Mouse (Mus musculus): ENCODE data around the gene Ttc22.

- TF ChIP-seq CTCF (IDR thresholded peaks at IDR 0.05) = no peak
- TF ChIP-seq POLR2A (IDR thresholded peaks at IDR 0.05; ENCODE audit: insufficient read depth, low read depth, low read length) = peak; percentile 84
These were observed 28.7 kb downstream of the Ttc22 start, which contains the start of gene Pars2 for GRCm38 (mm10) chr4:106650833-106651527.

All from heart, adult 2 months (tissue).